Mouse (Mus musculus) cerebellum, adult (tissue): ENCODE data around the gene F2rl2.

ENCODE experiments used
- ATAC-seq: cut with Nextera tagmentation; 2 replicates; pipeline ENCODE4 v1.9.2; 2017; ENCODE audit warnings: mild to moderate bottlenecking, moderate library complexity, mixed read lengths; ENCODE audit not compliant: insufficient number of reproducible peaks, low FRiP score, low TSS enrichment

The F2rl2 gene

DNA sequence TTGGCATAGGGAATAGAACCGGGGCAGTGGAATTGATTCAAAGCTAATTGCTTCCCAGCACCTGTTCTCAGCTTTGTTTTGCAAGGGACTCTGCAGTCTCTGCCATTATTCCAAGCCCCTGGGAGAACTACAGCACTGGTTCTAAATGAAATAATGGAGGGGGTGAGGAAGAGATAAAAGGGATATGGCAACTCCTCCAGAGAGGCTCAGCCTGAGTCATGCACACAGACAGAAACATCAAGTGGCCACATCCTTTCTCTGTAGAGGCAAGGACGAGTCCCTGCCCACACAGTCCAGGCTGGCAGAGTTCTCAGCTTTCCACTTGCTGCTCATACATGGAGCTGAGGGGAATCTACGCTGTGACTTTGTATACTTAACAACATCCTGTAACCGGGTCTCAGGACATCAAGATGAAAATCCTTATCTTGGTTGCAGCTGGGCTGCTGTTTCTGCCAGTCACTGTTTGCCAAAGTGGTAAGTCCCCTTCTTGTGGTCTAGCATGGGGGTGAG, at the start of gene F2rl2:
Gene F2rl2 (plus strand): TSS at position 200 of the 510 bp plus-strand sequence.
- no peak for ATAC-seq

DNA sequence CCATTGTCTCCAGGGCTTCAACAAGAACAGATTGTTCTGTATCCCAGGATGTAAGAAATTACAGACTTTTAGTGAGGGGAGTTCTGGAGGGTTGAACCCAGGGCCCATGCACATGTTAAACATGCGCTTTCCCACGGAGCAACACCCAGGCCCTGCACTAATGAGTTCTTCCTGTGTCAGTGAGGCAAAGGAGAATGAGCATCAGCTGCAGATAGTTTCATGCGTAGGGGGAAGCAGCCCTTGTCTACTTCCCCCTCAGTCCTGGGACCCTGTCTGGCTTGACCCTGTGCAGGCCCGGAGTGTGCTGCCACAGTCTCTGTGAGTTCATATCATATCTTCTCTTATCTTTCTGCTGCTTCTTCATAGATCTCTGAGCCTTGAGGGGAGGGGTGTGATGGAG, 49.4 kb upstream of the F2rl2 start:
- ATAC-seq: no peak

DNA sequence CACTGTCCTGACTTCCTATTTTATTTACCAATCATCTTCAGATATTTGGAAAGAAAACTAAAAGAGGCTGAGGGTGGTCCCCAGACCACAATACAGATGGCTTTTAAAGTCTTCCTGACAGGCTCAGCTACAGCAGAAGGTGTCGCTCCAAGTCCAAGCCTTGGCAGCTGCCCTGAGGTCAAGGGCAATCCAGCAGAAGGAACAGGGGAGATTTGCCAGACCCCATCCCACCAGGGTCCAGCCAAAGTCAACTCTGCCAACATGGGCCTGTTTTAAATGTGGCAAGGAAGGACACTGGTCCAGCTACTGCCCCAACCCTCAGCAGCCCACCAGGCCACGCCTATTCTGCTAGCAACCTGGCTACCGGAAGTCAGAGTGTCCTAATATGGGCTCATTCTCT, 46.7 kb upstream of the F2rl2 start:
- no peak for ATAC-seq

DNA sequence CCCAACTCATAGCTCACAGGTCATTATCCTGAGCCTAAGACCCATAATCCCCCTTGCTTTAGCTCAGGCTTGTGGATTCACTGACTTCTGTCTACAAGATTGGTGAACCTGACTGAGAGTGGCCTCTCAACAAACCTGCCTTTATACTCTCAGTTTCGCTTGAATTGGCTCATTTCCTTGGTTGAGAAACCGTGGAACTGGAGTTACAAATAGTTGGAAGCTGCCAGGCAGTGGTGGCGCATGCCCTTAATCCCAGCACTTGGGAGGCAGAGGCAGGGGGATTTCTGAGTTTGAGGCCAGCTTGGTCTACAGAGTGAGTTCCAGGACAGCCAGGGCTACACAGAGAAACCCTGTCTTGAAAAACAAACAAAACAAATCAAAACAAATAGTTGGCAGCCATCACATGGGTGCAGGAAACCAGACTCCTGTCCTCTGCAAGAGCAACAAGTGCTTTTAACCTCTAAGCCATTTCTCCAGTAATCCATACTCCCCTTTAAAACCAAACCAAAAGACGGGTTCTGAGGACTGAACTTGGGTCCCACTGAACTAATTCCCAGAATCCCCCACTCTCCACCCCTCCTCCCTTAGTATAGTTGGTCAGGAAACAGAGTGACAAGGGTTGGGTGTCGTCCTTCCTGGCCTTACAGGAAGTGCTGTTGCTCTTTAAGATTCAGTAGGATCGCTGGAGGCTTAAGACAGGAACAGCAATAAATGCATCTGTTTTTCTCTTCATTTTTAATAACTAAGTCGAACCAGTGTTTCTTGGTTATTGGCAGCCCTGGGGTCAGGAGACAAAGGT, 44.6 kb upstream of the F2rl2 start:
- no peak for ATAC-seq

DNA sequence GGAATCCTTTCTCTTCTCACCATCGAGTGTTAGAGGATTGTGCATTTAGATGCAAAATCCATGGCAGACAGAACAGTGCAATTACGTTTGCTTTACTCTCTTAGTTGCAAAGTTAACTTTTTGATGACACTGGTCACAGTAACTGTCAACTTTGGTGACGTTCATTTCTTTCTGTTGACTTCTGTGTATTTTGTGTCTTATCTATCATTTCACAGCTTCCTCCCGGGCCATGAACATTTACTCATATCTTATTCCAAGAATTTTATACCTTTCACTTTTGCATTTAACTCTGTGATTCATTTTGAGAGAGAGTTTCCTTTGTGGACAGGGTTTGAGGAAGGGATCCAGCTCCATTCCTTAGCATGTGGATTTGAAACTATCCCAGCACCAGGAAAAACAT, 43.0 kb upstream of the F2rl2 start:
- ATAC-seq: no peak

DNA sequence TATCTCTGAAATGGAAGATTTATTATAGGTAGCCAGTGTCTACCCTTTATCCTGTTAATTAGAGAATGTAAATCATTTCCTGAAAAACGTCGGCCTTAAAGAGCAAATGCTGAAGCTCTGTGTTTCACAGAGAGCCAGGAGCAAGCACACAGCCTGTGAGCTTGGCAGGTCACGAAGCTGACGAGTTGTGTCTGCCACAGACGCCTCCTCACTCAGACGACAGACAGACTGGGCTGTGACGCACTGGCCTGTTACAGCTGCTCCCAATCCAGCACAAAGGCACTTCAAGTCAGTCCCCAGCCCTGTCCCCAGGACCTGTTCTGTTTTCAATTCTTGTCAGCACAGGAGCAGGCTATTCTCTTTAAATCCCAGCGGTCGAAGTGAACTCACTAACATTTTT, 41.4 kb upstream of the F2rl2 start:
- ATAC-seq: no peak

DNA sequence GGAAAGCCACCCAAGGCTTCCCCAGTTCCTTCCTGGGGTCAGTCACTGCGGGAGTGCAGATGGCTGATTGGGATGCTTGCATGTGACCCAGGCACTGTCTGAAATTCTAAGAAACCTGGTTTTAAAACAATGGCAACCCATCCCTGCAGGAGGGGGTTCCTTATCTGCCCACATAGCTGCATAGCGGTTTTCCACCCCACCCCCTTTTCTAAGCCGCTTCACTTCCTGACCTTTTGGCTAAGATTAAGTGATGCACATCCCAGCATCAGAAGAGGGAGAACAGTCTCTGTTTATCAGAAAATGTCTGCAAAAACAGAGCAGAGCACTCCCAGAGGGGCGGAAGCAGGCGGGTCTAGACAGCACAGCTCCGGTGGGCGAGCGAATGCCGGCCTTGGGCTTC, 39.5 kb upstream of the F2rl2 start:
- ATAC-seq: no peak

DNA sequence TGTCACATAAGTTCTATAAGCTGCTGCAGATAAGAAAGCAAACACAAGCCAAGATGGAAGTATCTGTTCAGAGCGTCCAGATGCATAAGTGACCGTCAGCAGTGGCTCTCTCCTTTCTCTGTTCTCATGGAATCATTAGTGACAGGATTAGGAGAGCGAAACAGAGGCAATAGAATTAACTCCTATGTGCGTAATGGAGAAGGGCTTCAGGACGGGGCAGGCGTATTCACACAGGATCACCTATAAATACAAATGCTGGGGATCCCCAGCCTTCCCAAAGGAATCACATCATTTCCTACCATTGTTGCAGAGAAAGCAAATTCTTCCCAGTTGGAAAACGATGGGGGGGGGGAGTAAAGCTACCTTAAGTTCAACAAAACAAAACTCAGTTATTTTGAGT, 37.2 kb upstream of the F2rl2 start:
- ATAC-seq: no peak

DNA sequence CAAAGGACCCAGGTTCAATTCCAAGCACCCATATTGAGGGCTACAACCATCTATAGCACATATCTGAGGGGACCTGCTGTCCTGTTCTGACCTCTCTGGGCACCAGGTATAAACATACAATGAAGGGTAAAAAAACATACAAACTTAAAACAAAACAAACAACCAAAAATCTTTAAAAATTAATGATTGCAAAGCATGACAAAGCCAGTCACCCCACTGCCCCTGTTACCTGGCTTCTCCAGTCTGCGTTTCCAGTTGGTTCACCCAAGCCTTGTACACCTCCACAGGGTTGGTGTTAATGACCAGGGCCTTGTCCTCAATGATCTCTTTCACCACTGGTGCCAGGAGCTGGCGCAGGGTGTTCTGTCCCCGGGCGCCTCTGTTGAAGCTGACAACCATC, 32.8 kb upstream of the F2rl2 start:
- no peak for ATAC-seq

DNA sequence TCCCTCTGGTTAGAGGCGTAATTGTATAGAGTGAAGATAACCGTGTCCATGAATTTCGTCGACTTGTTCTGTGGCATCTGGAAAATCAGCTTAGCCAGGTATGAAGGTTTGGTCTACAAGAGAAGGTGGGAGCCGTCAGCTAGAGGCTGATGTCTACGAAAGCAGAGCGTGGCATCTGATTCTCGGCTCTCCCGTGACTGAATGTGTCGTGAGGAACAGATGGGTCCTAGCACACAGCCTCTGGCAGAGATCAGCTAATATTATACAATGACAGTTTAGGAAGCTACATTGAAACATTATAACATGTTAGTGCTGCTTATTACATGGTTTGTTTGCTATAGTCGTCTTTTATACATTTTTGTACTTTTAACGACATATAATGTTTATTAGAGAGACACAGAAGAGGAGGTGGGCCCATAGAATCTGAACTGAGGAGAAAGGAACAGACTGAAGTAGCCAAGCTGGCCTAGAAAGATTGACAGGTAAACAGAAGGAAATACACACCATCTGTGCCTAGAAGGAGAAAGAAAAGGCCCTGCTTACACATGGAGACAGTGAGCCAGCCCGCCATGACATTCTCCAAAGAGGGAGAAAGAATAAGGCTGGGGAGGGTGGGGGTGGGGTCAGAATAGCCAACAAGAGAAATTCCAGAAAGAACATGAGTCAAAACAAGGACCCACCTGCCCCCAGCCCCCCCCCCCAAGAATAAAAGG, 30.9 kb upstream of the F2rl2 start:
- no peak for ATAC-seq

DNA sequence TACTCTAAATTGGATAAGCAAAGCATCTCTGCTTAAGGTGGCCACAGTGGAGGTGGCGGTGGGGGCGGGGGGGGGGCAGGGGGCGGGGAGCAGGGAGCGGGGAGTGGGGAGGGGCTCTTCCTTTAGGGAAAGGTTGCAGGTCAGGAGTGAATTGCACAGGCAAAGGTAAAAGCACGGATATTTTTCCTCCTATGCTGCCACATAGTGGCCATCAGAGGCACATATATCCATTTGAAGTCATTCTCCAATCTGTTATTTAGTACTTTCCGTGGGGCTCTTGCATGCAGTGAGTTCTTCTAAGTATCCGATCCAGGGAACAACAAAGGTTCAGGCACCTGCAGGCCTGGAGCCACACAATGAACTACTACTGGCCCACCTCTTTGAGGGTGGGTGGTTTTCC, 29.4 kb upstream of the F2rl2 start:
- no peak for ATAC-seq

DNA sequence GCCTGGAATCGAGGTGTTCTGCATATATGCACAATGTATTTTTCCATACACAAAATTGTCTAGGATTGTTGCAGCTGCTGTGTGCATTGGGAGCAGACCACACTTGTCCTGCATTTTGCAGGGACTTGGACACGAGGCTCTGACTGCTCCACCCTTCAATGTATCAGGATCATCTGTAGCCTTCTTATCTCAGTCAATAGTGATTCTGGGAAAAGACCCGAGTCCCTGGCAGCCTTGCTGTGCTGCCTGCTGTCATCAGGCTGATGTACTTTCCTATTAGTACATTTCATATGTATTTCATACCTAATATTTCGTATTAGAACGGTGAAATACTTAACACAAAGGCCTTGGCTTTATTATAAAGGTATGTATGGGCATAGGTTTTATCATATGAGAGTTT, 26.1 kb upstream of the F2rl2 start:
- no peak for ATAC-seq

DNA sequence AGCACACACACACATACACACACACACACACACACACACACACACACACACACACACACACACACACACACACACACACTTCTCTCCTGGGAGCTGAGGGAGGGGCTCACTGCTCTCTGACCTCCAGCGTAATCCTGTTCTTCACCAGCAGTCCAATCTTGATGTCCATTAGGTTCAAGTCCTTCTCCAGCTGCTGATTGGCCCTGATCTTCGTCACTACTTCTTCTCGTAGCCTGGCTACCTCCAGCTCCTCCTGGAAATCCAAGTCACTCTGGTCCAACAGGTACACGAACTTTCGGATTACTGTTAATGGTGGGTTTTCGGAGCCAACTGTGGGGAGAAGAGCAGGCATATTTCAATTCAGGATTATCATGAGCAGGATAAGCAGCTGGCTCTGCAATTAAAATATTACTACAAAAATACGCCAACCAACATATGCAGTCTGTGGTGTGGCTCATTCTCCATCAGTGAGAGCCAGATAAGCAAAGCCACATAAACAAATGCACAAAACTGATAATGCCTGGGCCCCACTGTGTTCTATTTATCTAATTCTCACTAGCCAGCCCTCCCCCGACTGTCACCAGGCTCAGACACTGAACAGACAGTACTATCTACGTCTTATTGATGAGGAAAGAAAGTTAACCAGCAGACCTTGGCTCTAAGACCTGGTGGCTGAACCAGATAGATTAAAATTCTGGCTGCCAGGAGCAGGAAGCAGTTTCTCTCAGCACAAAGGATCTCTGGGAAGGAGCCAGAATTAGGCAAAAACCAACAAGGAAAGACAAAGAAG, 25.4 kb upstream of the F2rl2 start:
- no peak for ATAC-seq

DNA sequence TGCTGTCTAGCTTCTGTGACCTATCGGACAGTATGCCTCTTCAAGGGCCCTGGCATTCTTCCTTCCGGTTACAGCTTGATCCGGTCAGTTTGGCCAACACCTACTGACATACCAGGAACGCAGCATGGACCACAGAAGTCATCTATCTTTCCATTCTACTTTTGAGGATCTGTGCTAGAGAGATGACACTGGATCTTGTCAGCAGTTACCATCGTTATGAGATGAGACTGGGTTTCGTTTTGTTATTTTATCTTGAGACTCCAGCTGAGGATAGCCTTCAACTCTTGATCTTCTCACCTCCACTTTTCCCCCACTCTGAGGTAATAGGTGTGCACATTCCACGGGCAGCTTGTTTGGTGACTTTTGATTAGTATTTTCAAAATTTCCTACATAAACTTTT, 24.3 kb upstream of the F2rl2 start:
- ATAC-seq: no peak

DNA sequence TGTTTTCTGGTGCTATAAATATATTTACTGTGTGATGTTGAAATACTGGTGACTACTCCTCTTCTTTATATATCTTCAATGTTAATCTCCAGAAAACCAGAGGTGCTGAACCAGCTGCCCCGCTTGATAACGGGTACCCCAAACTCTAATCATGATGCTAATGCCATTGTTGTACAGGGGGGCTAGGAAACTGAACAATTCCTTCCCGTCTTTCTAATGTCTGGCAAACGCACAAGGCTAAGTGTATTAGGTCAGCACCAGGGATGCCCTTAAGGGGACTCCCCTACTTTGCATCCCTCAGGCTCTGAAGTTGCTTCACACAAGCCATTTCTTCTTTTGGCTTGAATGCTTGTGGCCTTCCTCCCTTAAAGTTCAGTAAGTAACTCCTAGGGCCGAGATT, 17.6 kb upstream of the F2rl2 start:
- no peak for ATAC-seq

DNA sequence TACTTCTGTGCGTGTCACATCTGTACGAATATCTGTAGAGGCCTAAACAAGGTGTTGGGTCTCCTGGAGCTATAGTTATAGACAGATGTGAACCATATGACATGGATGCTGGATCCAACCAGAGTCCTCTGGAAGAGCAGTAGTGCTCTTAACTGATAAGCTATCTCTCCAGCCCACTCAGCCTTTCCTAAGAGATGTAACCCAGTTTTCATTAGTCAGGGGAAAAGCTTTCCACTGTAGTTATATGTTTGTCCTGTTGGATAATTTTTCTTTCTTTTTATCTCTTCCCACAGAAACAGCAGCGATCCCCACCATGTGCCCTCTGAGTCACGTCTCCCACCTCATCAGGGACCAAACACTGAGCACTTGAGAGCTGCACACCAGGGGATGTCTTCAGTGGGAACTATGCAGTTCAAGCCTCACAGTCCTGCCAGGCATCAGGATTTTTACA, 17.1 kb upstream of the F2rl2 start:
- ATAC-seq: no peak

DNA sequence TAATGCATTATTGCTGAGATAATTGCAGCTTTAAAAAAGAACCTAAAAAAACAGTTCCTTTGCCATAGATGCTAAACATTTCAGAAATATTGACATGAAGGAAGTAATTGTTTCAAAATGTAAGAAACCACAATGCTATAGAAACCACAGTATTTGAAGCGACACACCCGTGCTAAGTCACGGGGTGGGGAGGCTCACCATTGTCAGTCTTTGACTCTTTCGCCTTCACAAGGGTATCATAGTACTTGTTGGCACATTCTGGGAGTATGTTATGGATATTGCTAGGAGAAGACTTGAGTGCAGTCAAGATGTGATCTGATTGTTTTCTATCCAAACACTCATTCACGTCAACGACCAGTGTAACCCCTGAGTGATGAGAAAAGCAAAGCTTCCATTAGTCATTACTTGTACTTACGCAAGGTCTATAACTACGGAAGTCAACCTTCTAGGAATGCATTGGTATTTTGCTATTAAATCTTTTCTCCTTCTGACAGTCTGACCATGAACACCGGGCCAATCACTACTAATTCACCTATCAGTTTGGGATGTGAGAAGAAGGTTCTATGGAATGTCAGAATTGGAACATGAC, 11.9 kb upstream of the F2rl2 start:
- no peak for ATAC-seq

DNA sequence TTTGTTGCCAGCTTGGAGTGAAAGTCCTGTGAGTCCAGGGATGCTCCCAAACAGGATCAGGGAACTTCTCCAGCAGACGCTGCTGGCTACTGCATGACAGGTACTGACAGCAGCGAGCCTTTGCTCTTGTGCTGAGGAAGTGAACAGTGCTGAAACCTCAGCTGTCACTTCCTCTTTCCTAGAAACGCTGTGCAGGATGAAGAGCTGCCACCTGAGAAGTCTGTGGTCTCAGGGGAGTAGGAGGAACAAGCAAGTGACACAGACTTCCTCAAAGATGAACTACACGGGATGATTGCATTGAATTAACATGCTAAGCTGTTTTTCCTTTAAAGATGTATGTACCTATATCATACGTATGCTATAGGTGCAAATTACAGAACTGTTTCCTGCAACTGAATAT, 10.9 kb upstream of the F2rl2 start:
- ATAC-seq: no peak

DNA sequence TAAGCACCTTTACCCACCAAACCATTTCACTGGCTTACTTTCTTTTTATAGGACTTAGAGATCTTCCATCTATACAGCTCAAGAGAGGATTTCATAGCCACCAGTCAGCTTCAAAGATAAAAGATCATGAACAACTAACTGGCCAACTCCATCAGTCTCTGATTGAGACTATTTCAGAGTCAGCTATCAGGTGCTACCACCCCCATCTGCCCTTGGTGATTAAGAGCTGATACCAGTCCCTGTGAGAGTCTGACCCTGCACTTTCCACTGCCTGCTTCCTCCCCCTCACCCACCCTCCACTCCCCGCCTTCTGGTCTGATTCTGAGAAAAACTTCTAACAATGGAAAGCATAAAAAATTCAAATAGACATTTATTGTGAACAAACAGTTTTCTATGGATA, 8.1 kb upstream of the F2rl2 start:
- no peak for ATAC-seq

DNA sequence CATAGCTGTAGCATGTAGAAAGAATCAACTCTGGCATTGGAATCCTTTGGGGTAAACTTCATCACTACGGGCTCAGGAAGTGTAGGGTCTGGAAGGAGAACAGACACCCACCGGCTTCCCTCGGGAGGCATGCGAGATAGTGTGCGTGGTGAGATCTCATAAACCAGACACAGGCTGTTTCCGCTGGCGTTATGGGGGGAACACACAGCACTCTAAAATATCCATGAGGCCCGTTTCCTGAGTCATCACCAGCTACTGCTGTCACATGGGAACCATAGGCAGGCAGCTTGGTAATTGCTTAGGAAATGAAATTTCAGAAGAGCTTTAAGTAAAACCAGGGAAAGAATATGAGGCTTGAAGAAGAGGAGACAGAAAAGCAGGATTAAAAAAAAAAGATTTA, 4.5 kb upstream of the F2rl2 start:
- no peak for ATAC-seq
